Mouse (Mus musculus) liver, embryonic 16.5 days (tissue): ENCODE results near the gene Vrk1. TPM values are rescaled to one million over a fixed set of nuclear protein-coding genes. Genes with fewer than 3 reads are reported as not detected.

Source experiments
- ATAC-seq: fragments of 200-750 bp; cut with Nextera tagmentation; 2 replicates; pipeline ENCODE4 v1.8.0; 2017; ENCODE audit warnings: low read depth, mild to moderate bottlenecking, moderate number of reproducible peaks, moderate library complexity
- H3K27ac ChIP-seq: fragments of 300-500 bp; sonication (generic); 2 replicates; pipeline ENCODE4 v1.5.1; 2014; ENCODE audit warnings: mild to moderate bottlenecking, low read length
- H3K27me3 ChIP-seq: fragments of 300-500 bp; sonication (generic); 2 replicates; pipeline ENCODE4 v1.6.1; 2014; ENCODE audit warnings: low read depth, low read length, mixed read lengths; ENCODE audit not compliant: control insufficient read depth, insufficient read depth
- H3K36me3 ChIP-seq: fragments of 300-500 bp; sonication (generic); 2 replicates; pipeline ENCODE4 v1.6.1; 2014; ENCODE audit warnings: mild to moderate bottlenecking; ENCODE audit not compliant: control insufficient read depth, insufficient read depth
- H3K4me1 ChIP-seq: fragments of 300-500 bp; sonication (generic); 2 replicates; pipeline ENCODE4 v1.6.1; 2014; ENCODE audit warnings: low read depth, low read length, mixed read lengths; ENCODE audit not compliant: control insufficient read depth
- H3K4me2 ChIP-seq: fragments of 300-500 bp; sonication (generic); 2 replicates; pipeline ENCODE4 v1.6.1; 2014; ENCODE audit warnings: low read depth, low read length, mixed read lengths
- H3K4me3 ChIP-seq: fragments of 300-500 bp; sonication (generic); 2 replicates; pipeline ENCODE4 v1.5.1; 2014; ENCODE audit warnings: low read depth, mild to moderate bottlenecking, low read length
- H3K9ac ChIP-seq: fragments of 300-500 bp; sonication (generic); 2 replicates; pipeline ENCODE4 v1.6.1; 2014; ENCODE audit warnings: low read depth, low read length
- H3K9me3 ChIP-seq: fragments of 300-500 bp; sonication (generic); replicated peaks from 2 replicates; pipeline ENCODE4 v1.6.1; 2016; ENCODE audit warnings: low read length; ENCODE audit not compliant: control insufficient read depth
- WGBS: fragments of 180-500 bp; shearing (Covaris S2); extraction: QIAGEN DNeasy Blood & Tissue Kit; methylation state at CpG from one replicate; pipeline ENCODE4 v1.1.7; 2014; ENCODE audit not compliant: insufficient replicate concordance; 5-methylcytosine and 5-hydroxymethylcytosine counted together
- polyA plus RNA-seq: library from polyadenylated mRNA; unstranded; fragments of >200 nt; fragmentation: Nextera tagmentation; extraction: Ambion mirVana; gene quantifications from 2 replicates; pipeline ENCODE4 v1.2.1, GENCODE M21; 2015

The Vrk1 gene
- polyA plus RNA-seq, 1 experiment from 2014 or later = 69.1 TPM

DNA sequence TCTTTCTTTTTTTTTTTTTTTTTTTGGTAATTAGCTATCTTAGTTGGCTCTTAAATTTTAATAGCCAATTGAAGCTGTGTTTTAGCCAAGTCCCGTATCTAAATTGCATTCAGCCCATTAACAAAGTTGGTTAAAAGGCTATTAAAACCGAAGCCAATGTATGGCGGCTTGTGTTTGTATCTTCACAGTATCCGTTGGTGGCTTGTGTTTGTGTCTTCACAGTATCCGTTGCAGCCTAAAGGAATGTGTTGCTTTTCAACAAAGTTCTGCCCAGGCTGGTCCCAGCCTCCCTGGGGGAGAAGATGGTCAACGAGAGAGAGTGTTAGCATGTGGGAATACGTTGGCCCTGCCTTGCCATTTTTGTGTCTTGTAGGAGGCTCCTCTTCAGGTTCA, 71.7 kb downstream of the Vrk1 start:
- Histone ChIP-seq H3K4me3 (no peak overlapping the region), H3K27ac (no peak overlapping the region), H3K27me3 (no peaks in the 10 kb centered on the region), H3K4me1 (no peaks in the 10 kb centered on the region), H3K9ac (no peak overlapping the region), H3K4me2 (no peak overlapping the region), H3K9me3 (no peaks in the 10 kb centered on the region), H3K36me3 (no peaks in the 10 kb centered on the region)
- no peak for ATAC-seq
- WGBS = 83% methylated on average over 7 of the region's 7 CpGs

DNA sequence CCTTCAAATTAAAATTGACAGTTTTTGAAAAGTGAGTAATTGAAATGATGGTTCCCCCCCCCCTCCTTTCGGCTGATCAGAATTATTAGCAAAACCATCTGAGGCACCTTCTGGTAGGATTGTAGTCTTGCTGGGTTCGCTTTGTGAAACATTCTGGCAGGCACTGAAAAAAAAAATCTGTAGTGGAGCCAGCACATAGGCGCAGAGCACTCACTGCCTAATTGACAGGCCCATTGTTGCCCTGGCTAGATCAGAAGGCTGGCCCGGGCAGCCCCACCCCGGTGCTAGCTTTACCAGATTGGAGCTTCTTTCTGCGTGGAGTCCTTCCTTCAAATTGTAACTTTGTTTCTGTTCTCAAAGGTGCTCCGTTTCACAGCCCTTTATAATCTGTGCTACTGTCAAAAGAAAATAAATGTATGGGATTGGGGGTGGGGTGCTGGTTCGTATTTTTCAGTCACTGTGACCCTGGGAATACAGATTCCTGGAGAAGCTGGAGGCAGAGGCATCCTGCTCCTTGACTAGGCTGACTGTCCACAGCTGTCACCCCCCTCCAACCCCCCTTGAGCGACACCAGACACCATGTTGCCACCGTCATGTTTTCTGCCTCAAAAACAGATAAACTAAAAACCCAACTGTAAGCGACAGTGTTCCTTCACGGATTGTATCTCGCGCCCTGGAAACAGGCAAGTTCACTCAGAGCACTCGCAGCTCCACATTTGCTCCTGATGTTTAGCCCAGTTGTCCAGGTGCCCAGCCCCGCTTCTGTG, 72.3 kb downstream of the Vrk1 start:
- Histone ChIP-seq H3K9ac (no peak overlapping the region), H3K27ac (no peak overlapping the region), H3K27me3 (no peaks in the 10 kb centered on the region), H3K4me1 (no peaks in the 10 kb centered on the region), H3K9me3 (no peaks in the 10 kb centered on the region), H3K4me2 (no peak overlapping the region), H3K36me3 (no peaks in the 10 kb centered on the region), H3K4me3 (no peak overlapping the region)
- 83% methylated on average over 16 of the region's 16 CpGs for WGBS
- ATAC-seq = no peak

DNA sequence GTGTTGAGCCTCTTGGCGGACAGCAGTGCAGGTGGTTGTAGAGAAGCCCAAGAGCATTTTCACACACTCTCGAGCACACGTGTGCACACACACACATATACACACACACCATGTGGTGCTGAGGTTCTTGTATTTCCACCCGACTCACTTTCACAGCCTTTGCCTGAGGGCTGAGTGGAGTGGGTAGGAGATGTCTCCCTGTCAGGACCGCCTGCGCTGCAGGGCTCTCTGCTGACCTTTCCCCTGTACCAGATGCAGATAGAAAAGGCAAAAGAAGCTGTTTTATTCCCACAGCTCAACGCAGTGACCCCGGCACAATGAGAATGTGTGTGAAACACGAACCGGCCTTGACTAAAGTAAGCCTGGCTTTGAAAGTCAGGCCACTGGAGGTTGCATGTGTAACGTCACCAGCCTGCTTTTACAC, 72.9 kb downstream of the Vrk1 start:
- ATAC-seq = no peak
- no peak overlapping the region for H3K4me3 ChIP-seq
- WGBS = 83% methylated on average over 11 of the region's 11 CpGs

DNA sequence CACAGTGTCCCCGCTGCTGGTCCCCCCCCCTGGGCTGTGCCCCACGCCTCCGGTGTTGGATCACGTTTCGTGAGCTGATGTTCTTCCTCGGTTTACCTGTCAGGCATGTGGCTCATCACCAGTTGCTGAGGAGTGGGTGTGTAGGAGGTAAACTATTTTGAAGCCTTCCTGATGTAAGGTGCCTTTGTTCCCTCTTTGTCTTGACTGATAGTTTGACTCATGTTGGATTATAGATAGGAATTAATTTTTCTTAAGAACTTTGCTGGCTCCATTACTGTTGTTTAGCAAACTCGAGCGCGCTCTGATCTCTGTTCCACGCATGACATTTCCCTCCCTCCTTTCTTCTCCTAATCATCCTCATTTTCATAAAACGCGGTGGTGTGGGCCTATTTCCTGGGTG, 74.1 kb downstream of the Vrk1 start:
- H3K4me1 ChIP-seq = no peaks in the 10 kb centered on the region
- no peaks in the 10 kb centered on the region for H3K27me3 ChIP-seq
- H3K4me3 ChIP-seq = no peak overlapping the region
- no peak overlapping the region for H3K9ac ChIP-seq
- no peak for ATAC-seq
- no peaks in the 10 kb centered on the region for H3K9me3 ChIP-seq
- 80% methylated on average over 12 of the region's 12 CpGs for WGBS
- no peak overlapping the region for H3K4me2 ChIP-seq
- H3K27ac ChIP-seq = no peak overlapping the region
- no peaks in the 10 kb centered on the region for H3K36me3 ChIP-seq

More for the DNA sequence above, 72.9 kb downstream of the Vrk1 start:
- Histone ChIP-seq H3K36me3 (no peaks in the 10 kb centered on the region), H3K27ac (no peak overlapping the region), H3K27me3 (no peaks in the 10 kb centered on the region), H3K4me2 (no peak overlapping the region), H3K9ac (no peak overlapping the region), H3K4me1 (no peaks in the 10 kb centered on the region), H3K9me3 (no peaks in the 10 kb centered on the region)

DNA sequence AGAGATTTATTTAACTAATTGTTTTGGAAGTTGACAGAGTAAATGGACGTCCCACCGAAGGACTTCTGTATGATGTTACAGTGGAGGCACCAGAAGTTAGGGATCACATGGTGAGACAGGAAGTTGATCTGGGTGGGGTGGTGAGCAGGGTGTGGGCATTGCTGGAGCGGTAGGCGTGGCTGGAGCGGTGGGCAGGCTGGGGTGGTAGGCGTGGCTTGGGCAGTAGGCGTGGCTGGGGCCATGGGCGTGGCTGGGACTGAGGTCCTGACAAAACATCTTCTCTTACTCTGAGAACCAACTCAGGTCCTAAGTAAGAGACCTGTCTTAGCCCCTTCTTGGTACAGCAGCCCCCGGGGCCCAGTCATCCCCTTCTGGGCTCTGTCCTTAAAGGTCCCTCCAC, 84.8 kb downstream of the Vrk1 start:
- no peaks in the 10 kb centered on the region; the same call in 1 of the 2 replicates for H3K9me3 ChIP-seq
- H3K4me1 ChIP-seq = no peaks in the 10 kb centered on the region
- no peak overlapping the region for H3K27ac ChIP-seq
- ATAC-seq = no peak
- 81% methylated on average over 9 of the region's 9 CpGs for WGBS
- no peaks in the 10 kb centered on the region for H3K36me3 ChIP-seq
- no peak overlapping the region for H3K9ac ChIP-seq
- no peak overlapping the region for H3K4me2 ChIP-seq
- no peak overlapping the region for H3K4me3 ChIP-seq
- no peaks in the 10 kb centered on the region for H3K27me3 ChIP-seq

DNA sequence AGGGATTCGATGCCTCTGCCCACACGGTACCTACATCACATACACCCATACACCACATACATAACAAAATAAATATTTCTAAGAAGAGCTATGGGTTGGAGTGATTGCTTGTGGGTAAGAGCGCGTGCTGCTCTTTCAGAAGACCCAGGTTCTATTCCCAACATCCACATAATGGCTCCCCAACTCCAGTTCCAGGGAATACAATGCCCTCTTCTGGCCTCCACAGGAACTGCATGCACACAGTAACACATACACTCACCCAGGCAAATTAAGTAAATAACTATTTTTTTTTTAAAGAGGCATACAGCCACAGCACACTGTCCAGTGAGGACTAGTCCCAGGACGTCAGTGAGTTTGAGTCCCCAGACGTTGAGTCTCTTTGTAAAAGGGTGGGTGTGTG, 92.0 kb downstream of the Vrk1 start:
- Histone ChIP-seq H3K27ac (no peak overlapping the region), H3K4me3 (no peak overlapping the region), H3K9ac (no peak overlapping the region), H3K4me1 (no peaks in the 10 kb centered on the region), H3K27me3 (no peaks in the 10 kb centered on the region), H3K36me3 (no peaks in the 10 kb centered on the region), H3K4me2 (no peak overlapping the region), H3K9me3 (no peaks in the 10 kb centered on the region)
- WGBS = 77% methylated on average over 6 of the region's 6 CpGs
- ATAC-seq = no peak

DNA sequence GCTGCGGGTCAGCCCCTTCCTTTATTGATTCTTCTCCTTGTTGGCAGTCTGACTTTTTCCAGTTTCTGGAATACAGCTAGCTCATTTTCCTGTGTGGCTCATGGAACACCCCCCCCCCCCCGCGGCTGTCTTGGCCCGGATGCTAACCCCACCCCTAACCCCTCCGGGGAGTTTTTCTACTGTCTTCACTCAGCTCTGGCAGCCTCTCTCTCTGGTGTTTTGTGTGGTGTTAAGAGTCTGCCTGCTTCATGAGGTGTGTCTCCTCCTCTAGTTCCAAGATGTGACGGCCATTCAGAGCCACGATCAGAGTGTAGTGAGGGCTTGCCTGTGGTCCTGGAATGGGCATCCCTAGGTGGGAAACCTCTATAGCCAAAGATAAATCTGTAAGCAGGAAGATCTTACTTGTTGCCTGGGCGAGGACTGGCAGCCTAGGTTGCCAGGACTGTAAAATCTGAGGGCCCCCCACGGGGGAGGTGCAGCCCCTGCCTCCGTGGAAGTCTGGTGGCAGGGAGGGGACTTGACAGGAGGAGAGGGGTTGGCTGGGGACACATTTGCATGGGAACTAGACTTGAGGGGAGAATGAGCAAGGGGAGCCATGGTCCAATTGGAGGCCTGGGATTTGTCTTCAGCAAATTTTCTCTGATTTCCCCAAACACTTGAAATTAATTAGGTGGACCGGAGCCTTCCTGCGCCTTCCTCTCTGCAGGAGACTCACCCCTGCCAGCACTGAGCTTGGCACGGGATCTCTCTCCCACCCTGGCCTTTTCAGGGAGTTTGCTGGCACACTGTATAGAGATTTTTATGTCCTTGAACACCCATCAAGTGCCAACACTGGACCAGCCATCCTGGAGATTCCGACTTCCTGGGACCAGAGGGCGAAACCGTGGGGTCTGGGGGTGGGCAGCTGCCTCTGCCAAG, 93.0 kb downstream of the Vrk1 start:
- Histone ChIP-seq H3K9ac (no peak overlapping the region), H3K27me3 (no peaks in the 10 kb centered on the region), H3K9me3 (no peaks in the 10 kb centered on the region), H3K36me3 (no peaks in the 10 kb centered on the region), H3K4me2 (no peak overlapping the region), H3K4me1 (no peaks in the 10 kb centered on the region), H3K4me3 (no peak overlapping the region), H3K27ac (no peak overlapping the region)
- ATAC-seq = no peak
- WGBS = 62% methylated on average over 16 of the region's 16 CpGs

DNA sequence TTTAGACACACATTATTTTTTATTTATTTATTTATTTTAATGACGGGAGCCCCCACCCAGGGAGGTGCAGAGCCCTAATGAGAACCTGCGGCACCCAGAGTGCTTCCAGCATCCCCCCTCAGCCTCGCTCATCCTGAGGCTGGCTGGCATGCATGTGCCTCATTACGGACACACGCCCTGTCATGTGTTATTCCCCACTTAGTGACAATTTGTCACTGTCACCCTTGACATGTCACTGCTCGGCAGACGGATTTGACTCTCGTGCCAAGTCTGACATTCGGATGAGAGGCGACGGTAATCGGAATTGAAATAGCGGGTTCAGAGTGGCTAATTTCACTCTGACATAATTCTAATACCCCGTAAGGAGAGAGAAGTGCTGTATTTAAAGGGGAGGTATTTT, 97.2 kb downstream of the Vrk1 start:
- ATAC-seq = no peak
- H3K27me3 ChIP-seq = no peaks in the 10 kb centered on the region
- H3K9ac ChIP-seq = no peak overlapping the region
- no peaks in the 10 kb centered on the region for H3K9me3 ChIP-seq
- H3K27ac ChIP-seq = no peak overlapping the region
- H3K36me3 ChIP-seq = no peaks in the 10 kb centered on the region
- H3K4me1 ChIP-seq = no peaks in the 10 kb centered on the region
- 75% methylated on average over 14 of the region's 14 CpGs for WGBS
- H3K4me2 ChIP-seq = no peak overlapping the region
- H3K4me3 ChIP-seq = no peak overlapping the region
